In genomic region chr10:84615076-84615475, GRCm38 (mm10) we compare ENCODE assay signal across 17 mouse cellular contexts.
"Had no signal": no experiment of that assay in that cellular context is flagged by ENCODE, and none has a peak within 500 bp of the region (broad histone marks: within the 10 kb centered on the region; RNA-seq: fewer than 3 reads in every experiment).

No protein-coding gene starts in this region.

- H3K27ac ChIP-seq: midbrain, embryonic 10.5 days; midbrain, embryonic 12.5 days; neural tube, embryonic 13.5 days; neural tube, embryonic 15.5 days; stomach, embryonic 15.5 days; stomach, postnatal 0 days had no signal

- DNase-seq: lung, adult 18-20 months; lung, embryonic 14.5 days; lung, postnatal 10 days; lung, postnatal 4 days; midbrain, embryonic 14.5 days; right cerebral cortex, postnatal 14 days; thymus, adult 2 months; thymus, postnatal 25 days; thymus, postnatal 4 days had no signal

- H3K9ac ChIP-seq: lung, embryonic 14.5 days; midbrain, embryonic 12.5 days; neural tube, embryonic 13.5 days; neural tube, embryonic 15.5 days; stomach, embryonic 15.5 days had no signal

- ATAC-seq: midbrain, embryonic 16.5 days had no signal

- H3K4me2 ChIP-seq: lung, embryonic 14.5 days; midbrain, embryonic 12.5 days; neural tube, embryonic 13.5 days; neural tube, embryonic 15.5 days; stomach, embryonic 15.5 days had no signal

- H3K36me3 ChIP-seq: midbrain, embryonic 10.5 days; midbrain, embryonic 12.5 days; neural tube, embryonic 15.5 days; stomach, embryonic 15.5 days had no signal

- H3K4me3 ChIP-seq: midbrain, embryonic 10.5 days; midbrain, embryonic 12.5 days; myocyte; neural tube, embryonic 13.5 days; neural tube, embryonic 15.5 days; stomach, embryonic 15.5 days had no signal

- H3K27me3 ChIP-seq: midbrain, embryonic 12.5 days; neural tube, embryonic 13.5 days; neural tube, embryonic 15.5 days; stomach, embryonic 15.5 days had no signal

- H3K9me3 ChIP-seq: midbrain, embryonic 10.5 days; midbrain, embryonic 12.5 days; neural tube, embryonic 13.5 days; neural tube, embryonic 15.5 days; stomach, embryonic 15.5 days had no signal

- H3K4me1 ChIP-seq: neural tube, embryonic 13.5 days; neural tube, embryonic 15.5 days; stomach, embryonic 15.5 days had no signal
